Mouse (Mus musculus): ENCODE data around the gene Slc30a2.
A peak's percentile ranks its signal among the peaks of the same experiment; 100 is the strongest.
"Not testable (repeated sequence)": the region's sequence is repeated elsewhere in the genome, so short reads cannot be mapped to it uniquely, and the experiment has no call there.

The Slc30a2 gene

GRCm38 (mm10) chr4:134343071-134344031 lies at the start of gene Slc30a2:
Slc30a2 (plus strand) TSS chr4:134343181.
- no peak for DNase-seq

GRCm38 (mm10) chr4:134293692-134294163 lies 49.3 kb upstream of the Slc30a2 start:
- DNase-seq, result no peak

- DNase-seq, result not testable (repeated sequence)
Measured at GRCm38 (mm10) chr4:134296096-134296495, 46.9 kb upstream of the Slc30a2 start.

- no peak for DNase-seq
Measured at GRCm38 (mm10) chr4:134296523-134296922, 46.5 kb upstream of the Slc30a2 start.

GRCm38 (mm10) chr4:134297369-134297768 lies 45.6 kb upstream of the Slc30a2 start:
- DNase-seq, result no peak

GRCm38 (mm10) chr4:134298626-134299497 lies 44.1 kb upstream of the Slc30a2 start:
- no peak for DNase-seq

GRCm38 (mm10) chr4:134299498-134299810 lies 43.5 kb upstream of the Slc30a2 start:
- DNase-seq, result no peak

GRCm38 (mm10) chr4:134300316-134300715 lies 42.7 kb upstream of the Slc30a2 start:
- no peak for DNase-seq

- DNase-seq, result no peak
Measured at GRCm38 (mm10) chr4:134302084-134302483, 40.9 kb upstream of the Slc30a2 start.

GRCm38 (mm10) chr4:134306963-134307362 lies 36.0 kb upstream of the Slc30a2 start:
- no peak for DNase-seq

- peak; percentile 24 to 41 for DNase-seq
Measured at GRCm38 (mm10) chr4:134307367-134308072, 35.5 kb upstream of the Slc30a2 start.

- DNase-seq, result no peak
Measured at GRCm38 (mm10) chr4:134310106-134310505, 32.9 kb upstream of the Slc30a2 start.

GRCm38 (mm10) chr4:134310656-134311055 lies 32.3 kb upstream of the Slc30a2 start:
- no peak for DNase-seq

GRCm38 (mm10) chr4:134311784-134312183 lies 31.2 kb upstream of the Slc30a2 start:
- no peak for DNase-seq

GRCm38 (mm10) chr4:134312341-134312740 lies 30.6 kb upstream of the Slc30a2 start:
- DNase-seq, result no peak

- no peak for DNase-seq
Measured at GRCm38 (mm10) chr4:134312901-134313300, 30.1 kb upstream of the Slc30a2 start.

- DNase-seq, result no peak
Measured at GRCm38 (mm10) chr4:134314081-134314655, 28.8 kb upstream of the Slc30a2 start.

GRCm38 (mm10) chr4:134314876-134315275 lies 28.1 kb upstream of the Slc30a2 start, which contains the start of gene Trim63:
Trim63 (plus strand) TSS chr4:134315120.
- no peak for DNase-seq

GRCm38 (mm10) chr4:134315470-134315869 lies 27.5 kb upstream of the Slc30a2 start:
- no peak for DNase-seq

- peak in 1 of 2 experiments; percentile 34 for DNase-seq
Measured at GRCm38 (mm10) chr4:134316390-134316789, 26.6 kb upstream of the Slc30a2 start.

- DNase-seq, result no peak
Measured at GRCm38 (mm10) chr4:134319074-134319473, 23.9 kb upstream of the Slc30a2 start.

GRCm38 (mm10) chr4:134319674-134320073 lies 23.3 kb upstream of the Slc30a2 start:
- DNase-seq, result no peak

Measured in thymus, postnatal 36 days (tissue).